Mouse (Mus musculus) CH12.LX (cell line): Measurements from ENCODE around the gene Mknk2.

ENCODE experiments used
- CHD1 ChIP-seq: IDR thresholded peaks from 2 replicates; pipeline ENCODE4 v1.6.1; 2012; ENCODE audit warnings: low read depth, low read length, improper control_type of control experiment, inconsistent platforms
- CHD2 ChIP-seq: IDR thresholded peaks from 2 replicates; pipeline ENCODE4 v1.6.1; 2011; ENCODE audit warnings: low read length, improper control_type of control experiment
- CTCF ChIP-seq, 2 experiments: IDR thresholded peaks in 1 of 2; conservative IDR thresholded peaks in 1 of 2; 2 replicates each; pipeline ENCODE4 v1.5.1; 2011 to 2012; ENCODE audit warnings: low read depth in 2 of 2, low read length in 2 of 2, improper control_type of control experiment in 1 of 2, inconsistent platforms in 1 of 2, mild to moderate bottlenecking in 1 of 2, moderate library complexity in 1 of 2

- no peak for TF ChIP-seq CHD1
- TF ChIP-seq CHD2, result no peak
- TF ChIP-seq CTCF (conservative IDR thresholded peaks at IDR 0.05 in 1 of 2, IDR thresholded peaks at IDR 0.05 in 1 of 2; ENCODE audit: low read depth in 2 of 2, low read length in 2 of 2), result no peak
Measured at GRCm38 (mm10) chr10:80621690-80621939, 56.3 kb downstream of the Mknk2 start.
